Mouse (Mus musculus) ES-Bruce4 (cell line): ENCODE results near the gene Mrgpre.

Experiments used
- CTCF ChIP-seq: IDR thresholded peaks from one replicate; pipeline ENCODE4 v1.8.1; 2011; ENCODE audit warnings: low read depth, low read length
- EP300 ChIP-seq: IDR thresholded peaks from 2 replicates; pipeline ENCODE4 v1.6.1; 2011; ENCODE audit warnings: low read depth, low read length; ENCODE audit not compliant: insufficient read depth
- POLR2A ChIP-seq: IDR thresholded peaks from one replicate; pipeline ENCODE4 v1.8.1; 2011; ENCODE audit warnings: low read length; ENCODE audit not compliant: insufficient read depth

DNA sequence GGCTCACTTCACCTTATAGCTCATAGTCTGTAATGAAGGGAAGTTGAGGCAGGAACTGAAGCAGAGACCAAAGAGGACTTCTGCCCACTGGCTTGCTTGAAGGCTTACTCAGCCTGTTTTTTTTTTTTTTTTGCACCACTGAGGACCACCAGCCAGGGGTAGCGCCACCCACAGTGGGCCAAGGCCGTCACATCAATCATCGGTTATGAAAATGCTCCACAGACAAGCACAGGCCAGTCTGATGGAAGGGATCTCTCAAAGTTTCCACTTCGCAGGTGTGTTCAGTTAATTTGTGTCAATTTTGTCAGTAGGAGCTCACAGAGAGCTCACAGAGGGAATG is 38.9 kb upstream of the Mrgpre start:
- TF ChIP-seq CTCF = no peak
- no peak for TF ChIP-seq POLR2A
- TF ChIP-seq EP300 = no peak
